Mouse (Mus musculus): ENCODE measurements at regions not wholly inside any gene's neighbourhood (a gene's known extent, or its start where the extent isn't known, plus 50 kb on each side); places are given as distances from the start of the nearest gene placed in this dataset.

- H3K27ac ChIP-seq (ENCODE audit: insufficient read depth, low read depth), result no peak overlapping the region
- H3K79me2 ChIP-seq (replicated peaks; ENCODE audit: control insufficient read depth, extremely low read depth, insufficient read depth, poor library complexity, severe bottlenecking), result no peaks in the 10 kb centered on the region
- H3K9ac ChIP-seq (ENCODE audit: insufficient read depth, low read depth), result no peak overlapping the region
- peaks cover 6 to 28% of the 10 kb centered on the region in 2 experiments for H3K4me1 ChIP-seq (ENCODE audit: control insufficient read depth in 1 of 2, insufficient read depth in 2 of 2)
- no peaks in the 10 kb centered on the region for H3K9me3 ChIP-seq (replicated peaks; ENCODE audit: low read length)
- H3K4me3 ChIP-seq (replicated peaks in 1 of 3; ENCODE audit: low read depth in 2 of 3, low read length in 2 of 3, poor library complexity in 1 of 3), result no peak overlapping the region
- dilution Hi-C loops (cut with MboI; ENCODE audit: extremely low pct_ligation_motif_present, extremely low pct_unique_long_range_greater_than_20kb, low sequenced_read_pairs) (no loop called here), in situ Hi-C loops (cut with MboI; ENCODE audit: low pct_ligation_motif_present, low pct_unique_long_range_greater_than_20kb, low sequenced_read_pairs) (loop anchor here (25.0 kb wide), 1 partner anchor 351 kb away; the partner anchor contains the start of gene Gpc6)
- no peaks in the 10 kb centered on the region for H3K27me3 ChIP-seq (replicated peaks)
- H3K36me3 ChIP-seq (replicated peaks in 1 of 2; ENCODE audit: control insufficient read depth in 1 of 2, insufficient read depth in 1 of 2, low read length in 1 of 2), result no peaks in the 10 kb centered on the region
- TF ChIP-seq SMC3 (IDR thresholded peaks at IDR 0.05; ENCODE audit: low read depth, low read length) (no peak), EP300 (IDR thresholded peaks at IDR 0.05; ENCODE audit: low read length) (peak; percentile 64), SIN3A (IDR thresholded peaks at IDR 0.05; ENCODE audit: low read length) (no peak), ZKSCAN1 (IDR thresholded peaks at IDR 0.05; ENCODE audit: borderline replicate concordance, low read depth, low read length) (no peak), BHLHE40 (IDR thresholded peaks at IDR 0.05; ENCODE audit: low read depth, low read length) (0 out of 2 replicates have a peak, but pooled peaks have one; percentile 24), IRF4 (IDR thresholded peaks at IDR 0.05; ENCODE audit: low read depth, low read length) (peak; percentile 80), RCOR1 (conservative IDR thresholded peaks at IDR 0.05; ENCODE audit: low read depth, low read length) (no peak), PAX5 (IDR thresholded peaks at IDR 0.05; ENCODE audit: low read length) (no peak), CHD1 (IDR thresholded peaks at IDR 0.05; ENCODE audit: low read depth, low read length) (no peak), ETS1 (conservative IDR thresholded peaks at IDR 0.05; ENCODE audit: low read depth, low read length) (0 out of 2 replicates have a peak, but pooled peaks have one; percentile 8), GABPA (IDR thresholded peaks at IDR 0.05; ENCODE audit: insufficient replicate concordance, low read depth, low read length) (no peak), ZNF384 (IDR thresholded peaks at IDR 0.05; ENCODE audit: low read depth, low read length) (no peak), UBTF (IDR thresholded peaks at IDR 0.05; ENCODE audit: low read depth, low read length) (no peak)
- no peak overlapping the region for H3K4me2 ChIP-seq (ENCODE audit: insufficient read depth, low read depth, poor library complexity, severe bottlenecking)
- no peak for DNase-seq (ENCODE audit: extremely low read depth)
Observed at GRCm38 (mm10) chr14:116586742-116587141, 338.4 kb upstream of the Gpc6 start.

- H3K79me2 ChIP-seq (replicated peaks; ENCODE audit: control insufficient read depth, extremely low read depth, insufficient read depth, poor library complexity, severe bottlenecking), result no peaks in the 10 kb centered on the region
- peak overlapping the region; percentile 21; the same call in 1 of the 2 replicates for H3K4me2 ChIP-seq (ENCODE audit: insufficient read depth, low read depth, poor library complexity, severe bottlenecking)
- peaks cover 6 to 38% of the 10 kb centered on the region in 2 experiments for H3K4me1 ChIP-seq (ENCODE audit: control insufficient read depth in 1 of 2, insufficient read depth in 2 of 2)
- H3K36me3 ChIP-seq (replicated peaks in 1 of 2; ENCODE audit: control insufficient read depth in 1 of 2, insufficient read depth in 1 of 2, low read length in 1 of 2), result no peaks in the 10 kb centered on the region
- DNase-seq (ENCODE audit: extremely low read depth), result peak; percentile 67
- dilution Hi-C loops (cut with MboI; ENCODE audit: extremely low pct_ligation_motif_present, extremely low pct_unique_long_range_greater_than_20kb, low sequenced_read_pairs) (no loop called here), in situ Hi-C loops (cut with MboI; ENCODE audit: low pct_ligation_motif_present, low pct_unique_long_range_greater_than_20kb, low sequenced_read_pairs) (loop anchor here (25.0 kb wide), 1 partner anchor 348 kb away; the partner anchor contains the start of gene Gpc6)
- H3K9ac ChIP-seq (ENCODE audit: insufficient read depth, low read depth), result no peak overlapping the region
- no peaks in the 10 kb centered on the region for H3K27me3 ChIP-seq (replicated peaks)
- H3K27ac ChIP-seq (ENCODE audit: insufficient read depth, low read depth), result no peak overlapping the region
- no peak overlapping the region for H3K4me3 ChIP-seq (replicated peaks in 1 of 3; ENCODE audit: low read depth in 2 of 3, low read length in 2 of 3, poor library complexity in 1 of 3)
- H3K9me3 ChIP-seq (replicated peaks; ENCODE audit: low read length), result no peaks in the 10 kb centered on the region
- no peak for TF ChIP-seq MAX (IDR thresholded peaks at IDR 0.05; ENCODE audit: low read length)
- no peak for TF ChIP-seq USF2 (conservative IDR thresholded peaks at IDR 0.05; ENCODE audit: low read depth, low read length)
- peak; percentile 81 for TF ChIP-seq TCF12 (IDR thresholded peaks at IDR 0.05; ENCODE audit: low read depth, low read length)
- no peak for TF ChIP-seq ZC3H11A (IDR thresholded peaks at IDR 0.05; ENCODE audit: low read depth, low read length)
- TF ChIP-seq MXI1 (IDR thresholded peaks at IDR 0.05; ENCODE audit: low read depth, low read length), result peak; percentile 67; the same call in 1 of the 2 replicates
- no peak for TF ChIP-seq TBP (conservative IDR thresholded peaks at IDR 0.05; ENCODE audit: low read depth, low read length)
- TF ChIP-seq CTCF (conservative IDR thresholded peaks at IDR 0.05 in 1 of 2, IDR thresholded peaks at IDR 0.05 in 1 of 2; ENCODE audit: low read depth in 2 of 2, low read length in 2 of 2), result no peak
- no peak for TF ChIP-seq USF1 (IDR thresholded peaks at IDR 0.05; ENCODE audit: low read depth, low read length)
- TF ChIP-seq ZNF384 (IDR thresholded peaks at IDR 0.05; ENCODE audit: low read depth, low read length), result 0 out of 2 replicates have a peak, but pooled peaks have one; percentile 11
- peak; percentile 82 for TF ChIP-seq CHD2 (IDR thresholded peaks at IDR 0.05; ENCODE audit: low read length)
- no peak for TF ChIP-seq SMC3 (IDR thresholded peaks at IDR 0.05; ENCODE audit: low read depth, low read length)
- no peak for TF ChIP-seq POLR2AphosphoS2 (IDR thresholded peaks at IDR 0.05; ENCODE audit: low read depth, low read length)
- TF ChIP-seq ELF1 (IDR thresholded peaks at IDR 0.05; ENCODE audit: low read depth, low read length), result no peak
- TF ChIP-seq RCOR1 (conservative IDR thresholded peaks at IDR 0.05; ENCODE audit: low read depth, low read length), result peak; percentile 86
- no peak for TF ChIP-seq ZMIZ1 (IDR thresholded peaks at IDR 0.05; ENCODE audit: low read depth, low read length)
- TF ChIP-seq CHD1 (IDR thresholded peaks at IDR 0.05; ENCODE audit: low read depth, low read length), result 0 out of 2 replicates have a peak, but pooled peaks have one; percentile 62
- no peak for TF ChIP-seq PAX5 (IDR thresholded peaks at IDR 0.05; ENCODE audit: low read length)
- peak; percentile 87 for TF ChIP-seq MAFK (IDR thresholded peaks at IDR 0.05; ENCODE audit: insufficient replicate concordance, low read length)
- TF ChIP-seq E2F4 (IDR thresholded peaks at IDR 0.05; ENCODE audit: insufficient replicate concordance, low read depth, low read length), result no peak
- peak; percentile 92 for TF ChIP-seq EP300 (IDR thresholded peaks at IDR 0.05; ENCODE audit: low read length)
- TF ChIP-seq IRF4 (IDR thresholded peaks at IDR 0.05; ENCODE audit: low read depth, low read length), result peak; percentile 94
- no peak for TF ChIP-seq ZKSCAN1 (IDR thresholded peaks at IDR 0.05; ENCODE audit: borderline replicate concordance, low read depth, low read length)
- TF ChIP-seq JUND (conservative IDR thresholded peaks at IDR 0.05; ENCODE audit: low read depth, low read length), result peak; percentile 62
- no peak; the same call in 1 of the 2 replicates for TF ChIP-seq RAD21 (IDR thresholded peaks at IDR 0.05; ENCODE audit: low read depth, low read length)
- TF ChIP-seq GABPA (IDR thresholded peaks at IDR 0.05; ENCODE audit: insufficient replicate concordance, low read depth, low read length), result no peak
- TF ChIP-seq JUN (IDR thresholded peaks at IDR 0.05; ENCODE audit: insufficient read depth, low read depth, low read length), result peak; percentile 33; the same call in 1 of the 2 replicates
- TF ChIP-seq ETS1 (conservative IDR thresholded peaks at IDR 0.05; ENCODE audit: low read depth, low read length), result peak; percentile 81
Observed at GRCm38 (mm10) chr14:116589529-116589928, 335.6 kb upstream of the Gpc6 start.
